Mouse (Mus musculus): ENCODE results near the gene Kat2a. TPM values are rescaled to one million over a fixed set of nuclear protein-coding genes. Genes with fewer than 3 reads are reported as not detected.
"Not testable (repeated sequence)": the region's sequence is repeated elsewhere in the genome, so short reads cannot be mapped to it uniquely, and the experiment has no call there.

Kat2a gene
- polyA plus RNA-seq, 1 experiment from 2014 or later: 53.1 TPM

DNA sequence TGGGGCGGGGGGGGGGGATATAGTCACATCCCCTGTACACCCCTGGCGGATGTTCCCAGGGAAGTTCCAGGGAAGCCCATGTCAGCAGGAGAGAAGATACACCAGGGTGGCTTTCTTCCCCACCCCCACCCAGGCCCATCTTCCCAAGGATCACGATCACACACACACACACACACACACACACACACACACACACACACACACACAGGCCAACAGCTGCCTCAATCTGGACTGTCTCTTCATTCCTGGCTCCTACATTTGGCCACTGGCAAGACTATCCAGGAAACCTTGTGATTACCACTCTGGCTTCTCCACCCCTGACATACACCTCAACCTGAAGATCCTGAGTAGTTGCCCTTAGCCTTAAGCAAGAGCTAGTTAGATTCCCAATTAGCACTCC lies 26.9 kb downstream of the Kat2a start:
- ATAC-seq (replicated peaks): no peak
- no peak overlapping the region for H3K27ac ChIP-seq (replicated peaks)
- no peak overlapping the region for H3K4me3 ChIP-seq
- H3K36me3 ChIP-seq: no peaks in the 10 kb centered on the region
- H3K9ac ChIP-seq (replicated peaks): no peak overlapping the region
- H3K9me3 ChIP-seq: no peaks in the 10 kb centered on the region
- no peak overlapping the region for H3K4me2 ChIP-seq (replicated peaks)
- no peaks in the 10 kb centered on the region for H3K4me1 ChIP-seq
- no peaks in the 10 kb centered on the region for H3K27me3 ChIP-seq
- 75% methylated on average over 2 of the region's 3 CpGs for WGBS

DNA sequence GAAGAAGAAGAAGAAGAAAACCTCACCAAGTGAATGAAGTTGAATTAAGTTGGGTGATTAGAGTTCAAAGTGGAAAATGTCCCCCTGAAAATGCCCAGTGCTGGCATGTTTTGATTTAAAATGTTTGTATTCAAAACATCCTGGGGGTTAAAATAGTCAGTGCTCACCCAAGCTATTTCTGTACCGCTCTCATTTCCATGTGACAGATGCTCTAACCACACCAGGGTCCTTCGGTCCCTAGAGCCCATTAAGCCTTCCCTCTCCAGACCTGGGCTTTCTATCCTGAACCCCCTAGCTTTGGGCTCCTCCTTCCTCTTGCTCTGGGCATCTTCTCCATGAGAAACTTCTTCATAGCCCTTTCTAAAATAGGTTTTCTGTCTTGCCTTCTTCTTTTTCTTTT lies 28.2 kb downstream of the Kat2a start:
- H3K4me2 ChIP-seq (replicated peaks): no peak overlapping the region
- H3K9ac ChIP-seq (replicated peaks): no peak overlapping the region
- H3K4me3 ChIP-seq: no peak overlapping the region
- no peaks in the 10 kb centered on the region for H3K9me3 ChIP-seq
- H3K36me3 ChIP-seq: no peaks in the 10 kb centered on the region
- no peak overlapping the region for H3K27ac ChIP-seq (replicated peaks)
- ATAC-seq (replicated peaks): no peak
- H3K27me3 ChIP-seq: no peaks in the 10 kb centered on the region
- no peaks in the 10 kb centered on the region for H3K4me1 ChIP-seq
- WGBS: 84% methylated on average over 2 of the region's 2 CpGs

DNA sequence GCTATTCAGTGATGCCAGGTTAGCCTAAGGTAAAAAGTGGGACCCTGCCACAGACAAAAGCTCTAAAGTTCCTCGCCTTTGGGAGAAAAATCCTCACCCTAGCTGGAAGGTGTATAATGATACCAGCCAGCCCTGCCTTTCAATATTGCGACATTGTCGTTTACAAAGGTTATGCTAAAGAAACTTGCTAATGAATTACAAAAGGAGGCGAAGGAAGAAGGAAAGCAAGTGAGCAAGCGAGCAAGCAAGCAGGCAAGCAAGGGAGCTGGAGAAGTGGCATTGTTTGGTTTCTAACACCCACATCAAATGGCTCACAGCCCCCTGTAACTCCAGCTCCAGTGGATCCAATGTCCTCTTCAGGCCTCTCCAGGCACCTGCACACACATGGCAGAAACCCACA lies 29.7 kb downstream of the Kat2a start:
- ATAC-seq (replicated peaks): no peak
- Histone ChIP-seq H3K9ac (replicated peaks) (no peak overlapping the region), H3K9me3 (no peaks in the 10 kb centered on the region), H3K4me3 (no peak overlapping the region), H3K4me2 (replicated peaks) (no peak overlapping the region), H3K27ac (replicated peaks) (no peak overlapping the region), H3K27me3 (no peaks in the 10 kb centered on the region), H3K36me3 (no peaks in the 10 kb centered on the region), H3K4me1 (no peaks in the 10 kb centered on the region)
- 64% methylated on average over 5 of the region's 5 CpGs for WGBS

DNA sequence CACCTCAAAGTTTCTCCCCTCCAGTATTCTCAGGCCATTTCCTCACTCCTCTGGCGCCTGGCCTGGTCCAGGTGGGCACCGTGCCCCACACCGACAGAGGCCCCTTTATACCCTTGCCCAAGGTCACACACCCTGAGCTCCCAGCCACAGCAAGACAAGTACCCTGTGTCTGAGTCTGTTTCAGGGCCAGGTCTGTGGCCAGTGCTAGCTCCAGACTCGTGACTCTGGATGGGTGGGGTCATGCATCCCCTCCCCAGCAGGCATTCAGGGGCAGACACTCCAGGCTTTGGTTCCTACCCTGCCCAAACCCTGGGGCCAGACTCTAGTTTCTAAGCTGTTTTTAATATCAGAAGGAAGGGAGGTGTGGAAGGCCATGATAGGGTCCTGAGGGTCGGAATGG lies 30.4 kb downstream of the Kat2a start:
- H3K27me3 ChIP-seq: no peaks in the 10 kb centered on the region
- no peak overlapping the region for H3K9ac ChIP-seq (replicated peaks)
- WGBS: 74% methylated on average over 5 of the region's 5 CpGs
- H3K4me2 ChIP-seq (replicated peaks): no peak overlapping the region
- no peak overlapping the region for H3K27ac ChIP-seq (replicated peaks)
- no peak overlapping the region for H3K4me3 ChIP-seq
- no peaks in the 10 kb centered on the region for H3K4me1 ChIP-seq
- no peak for ATAC-seq (replicated peaks)
- no peaks in the 10 kb centered on the region for H3K9me3 ChIP-seq
- no peaks in the 10 kb centered on the region for H3K36me3 ChIP-seq

DNA sequence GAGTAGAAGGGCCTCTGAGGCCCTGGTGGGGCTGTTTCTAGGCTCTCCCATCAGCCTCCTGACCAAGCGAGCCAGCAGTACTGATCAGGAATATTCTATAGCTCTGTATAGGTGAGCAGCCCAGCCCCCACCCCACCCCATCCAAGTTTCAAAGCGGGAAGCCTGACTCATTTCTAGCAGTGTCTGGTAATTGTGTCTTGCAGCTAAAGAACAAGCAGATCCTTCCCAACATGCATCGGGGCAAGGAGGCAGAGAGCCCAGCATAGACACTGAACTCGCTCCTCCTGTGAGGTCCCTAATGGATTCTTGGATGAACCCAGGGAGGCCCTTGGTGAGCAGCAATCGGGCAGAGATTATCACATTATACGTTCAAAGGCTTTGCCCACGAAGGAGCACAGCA lies 34.5 kb downstream of the Kat2a start:
- Histone ChIP-seq H3K4me2 (replicated peaks) (no peak overlapping the region), H3K27ac (replicated peaks) (no peak overlapping the region), H3K4me1 (0 out of 2 replicates have a peak, but pooled peaks cover 4% of the 10 kb centered on the region), H3K4me3 (no peak overlapping the region), H3K9ac (replicated peaks) (no peak overlapping the region), H3K27me3 (no peaks in the 10 kb centered on the region), H3K36me3 (no peaks in the 10 kb centered on the region), H3K9me3 (no peaks in the 10 kb centered on the region)
- ATAC-seq (replicated peaks): no peak
- WGBS: 52% methylated on average over 7 of the region's 7 CpGs

DNA sequence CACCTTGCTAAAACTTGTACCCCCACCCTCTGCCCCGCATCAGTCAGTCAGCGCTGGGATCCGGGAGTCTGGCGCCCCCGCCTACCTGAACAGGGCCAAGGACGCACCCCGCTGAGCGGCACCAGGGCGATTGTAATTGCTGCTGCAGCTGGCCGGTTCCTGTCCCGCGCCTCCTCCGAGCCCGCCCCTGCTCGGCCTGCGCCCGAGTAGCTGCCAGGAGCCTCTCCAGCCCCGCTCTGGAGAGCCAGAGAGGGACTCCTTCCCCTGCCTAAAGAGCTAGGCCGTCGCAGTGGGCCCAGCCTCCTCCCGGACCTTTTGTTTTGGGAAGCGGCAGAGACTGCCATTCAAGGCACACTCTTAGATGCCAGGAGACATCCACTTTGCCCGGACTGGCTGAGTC lies 39.1 kb downstream of the Kat2a start:
- Histone ChIP-seq H3K27me3 (no peaks in the 10 kb centered on the region; the same call in 1 of the 2 replicates), H3K36me3 (no peaks in the 10 kb centered on the region), H3K27ac (replicated peaks) (no peak overlapping the region), H3K4me1 (0 out of 2 replicates have a peak, but pooled peaks cover 4% of the 10 kb centered on the region), H3K9me3 (no peaks in the 10 kb centered on the region), H3K4me3 (no peak overlapping the region), H3K4me2 (replicated peaks) (peak overlapping the region; percentile 9), H3K9ac (replicated peaks) (no peak overlapping the region)
- no peak for ATAC-seq (replicated peaks)
- WGBS: under 1% methylated on average over 23 of the region's 23 CpGs

DNA sequence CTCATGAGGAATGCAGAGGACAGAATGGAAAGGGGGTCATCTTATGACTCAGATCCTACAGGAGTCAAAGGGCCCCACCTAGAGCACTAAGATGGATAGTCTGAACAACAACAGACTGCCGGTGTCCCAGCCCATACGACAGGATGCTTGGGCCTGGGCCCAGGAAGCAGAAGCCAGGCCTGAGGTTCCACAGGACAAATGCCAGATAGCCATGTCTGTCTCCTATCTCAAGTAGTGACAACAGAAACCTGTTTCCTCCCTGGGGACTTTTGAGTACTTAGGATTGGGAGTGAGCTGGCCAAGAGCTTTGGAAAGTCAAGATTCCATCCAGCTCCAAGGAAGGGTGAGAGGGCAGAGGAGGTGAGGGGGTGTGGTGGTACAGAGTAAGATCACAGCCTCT lies 40.3 kb downstream of the Kat2a start:
- ATAC-seq (replicated peaks): no peak
- WGBS: 89% methylated on average over 2 of the region's 2 CpGs
- Histone ChIP-seq H3K9me3 (no peaks in the 10 kb centered on the region), H3K27me3 (no peaks in the 10 kb centered on the region; the same call in 1 of the 2 replicates), H3K27ac (replicated peaks) (no peak overlapping the region), H3K4me1 (0 out of 2 replicates have a peak, but pooled peaks cover 4% of the 10 kb centered on the region), H3K36me3 (no peaks in the 10 kb centered on the region), H3K9ac (replicated peaks) (no peak overlapping the region), H3K4me2 (replicated peaks) (no peak overlapping the region), H3K4me3 (no peak overlapping the region)

DNA sequence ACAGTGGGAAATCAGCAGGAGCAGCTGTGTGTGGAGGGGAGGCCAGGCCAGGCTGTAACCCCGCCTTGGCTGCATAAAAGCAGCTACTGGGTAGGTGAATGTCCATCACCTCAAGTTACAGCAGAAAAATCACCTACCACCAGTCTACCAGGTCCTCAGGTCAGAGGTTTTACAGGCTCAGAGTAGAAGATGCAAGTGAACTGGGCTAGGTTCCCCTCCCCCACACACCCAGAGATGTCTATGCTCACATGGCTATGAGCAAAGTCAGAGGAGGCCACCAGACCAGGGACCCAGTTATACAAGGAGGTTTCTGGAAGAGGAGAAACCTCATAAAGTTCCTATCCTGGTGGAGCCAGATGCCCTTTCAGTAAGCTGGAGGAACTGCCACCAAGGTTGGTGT lies 41.2 kb downstream of the Kat2a start:
- no peaks in the 10 kb centered on the region for H3K9me3 ChIP-seq
- 0 out of 2 replicates have a peak, but pooled peaks cover 4% of the 10 kb centered on the region for H3K4me1 ChIP-seq
- no peaks in the 10 kb centered on the region for H3K36me3 ChIP-seq
- no peaks in the 10 kb centered on the region; the same call in 1 of the 2 replicates for H3K27me3 ChIP-seq
- no peak for ATAC-seq (replicated peaks)
- H3K27ac ChIP-seq (replicated peaks): no peak overlapping the region
- no peak overlapping the region for H3K4me2 ChIP-seq (replicated peaks)
- H3K4me3 ChIP-seq: no peak overlapping the region
- 83% methylated on average over 1 of the region's 1 CpGs for WGBS
- no peak overlapping the region for H3K9ac ChIP-seq (replicated peaks)

DNA sequence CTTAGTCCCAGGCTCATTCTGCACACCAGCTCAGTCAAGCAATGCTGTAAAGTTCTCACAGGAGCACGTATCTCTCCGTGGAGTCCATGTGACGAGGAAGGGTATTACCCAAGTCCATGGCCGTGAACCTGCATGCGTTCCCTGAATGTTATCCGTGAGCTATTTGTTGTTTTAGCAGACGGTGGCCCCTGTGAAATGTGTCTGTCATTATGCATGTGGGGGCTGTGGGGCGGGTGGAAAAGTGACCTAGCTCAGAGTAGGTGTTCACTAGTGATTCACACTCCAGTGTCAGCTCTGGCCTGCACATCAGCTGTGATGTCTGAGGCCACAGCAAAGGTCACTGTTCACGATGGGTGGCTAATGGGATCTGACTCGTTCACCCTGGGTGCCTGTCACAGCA lies 52.5 kb downstream of the Kat2a start:
- Histone ChIP-seq H3K27me3 (no peaks in the 10 kb centered on the region), H3K27ac (replicated peaks) (no peak overlapping the region), H3K9ac (replicated peaks) (no peak overlapping the region), H3K4me3 (no peak overlapping the region), H3K4me2 (replicated peaks) (no peak overlapping the region), H3K9me3 (no peaks in the 10 kb centered on the region), H3K36me3 (no peaks in the 10 kb centered on the region), H3K4me1 (peaks cover 6% of the 10 kb centered on the region; the same call in 1 of the 2 replicates)
- WGBS: 74% methylated on average over 10 of the region's 10 CpGs
- no peak for ATAC-seq (replicated peaks)

DNA sequence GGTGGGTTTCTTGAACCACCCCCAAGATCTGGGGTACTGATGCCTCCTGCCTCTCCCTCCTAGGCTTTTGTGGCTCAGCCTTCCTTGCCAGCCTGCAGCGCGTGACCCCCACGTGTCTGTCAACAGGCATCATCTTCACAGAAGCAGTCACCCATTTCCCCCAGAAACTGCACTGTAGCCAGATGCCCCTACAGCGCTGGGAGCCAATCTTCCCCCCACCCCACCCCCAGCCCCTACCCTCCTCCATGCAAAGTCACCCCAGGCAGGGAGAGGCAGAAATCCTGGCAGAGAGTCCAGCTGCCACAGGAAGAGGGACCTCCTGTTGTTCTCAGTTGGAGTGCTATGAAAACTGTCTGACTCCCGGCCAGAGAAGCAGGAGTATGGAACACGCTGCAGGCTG lies 55.8 kb downstream of the Kat2a start:
- H3K27me3 ChIP-seq: peaks cover 4% of the 10 kb centered on the region; the same call in 1 of the 2 replicates
- no peaks in the 10 kb centered on the region for H3K36me3 ChIP-seq
- WGBS: 9% methylated on average over 6 of the region's 6 CpGs
- no peaks in the 10 kb centered on the region for H3K9me3 ChIP-seq
- H3K9ac ChIP-seq (replicated peaks): no peak overlapping the region
- H3K4me2 ChIP-seq (replicated peaks): no peak overlapping the region
- no peak overlapping the region for H3K4me3 ChIP-seq
- no peak overlapping the region for H3K27ac ChIP-seq (replicated peaks)
- H3K4me1 ChIP-seq: peaks cover 6% of the 10 kb centered on the region; the same call in 1 of the 2 replicates
- ATAC-seq (replicated peaks): no peak

DNA sequence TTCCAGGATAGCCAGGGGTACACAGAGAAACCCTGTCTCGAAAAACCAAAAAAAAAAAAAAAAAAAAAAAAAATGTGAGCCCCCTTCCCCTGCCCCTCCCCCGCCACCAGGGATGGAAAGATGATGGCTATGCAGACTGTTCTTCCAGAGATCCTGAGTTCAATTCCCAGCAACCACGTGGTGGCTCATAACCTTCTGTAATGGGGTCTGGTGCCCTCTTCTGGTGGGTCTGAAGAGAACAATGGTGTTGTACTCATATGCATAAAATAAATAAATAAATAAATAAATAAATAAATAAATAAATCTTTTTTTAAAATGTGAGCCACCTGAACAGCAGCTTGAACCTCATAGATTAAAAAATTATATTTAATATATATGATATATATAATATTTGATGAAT lies 56.7 kb downstream of the Kat2a start:
- H3K9me3 ChIP-seq; H3K27ac ChIP-seq (replicated peaks); H3K4me2 ChIP-seq (replicated peaks); H3K4me3 ChIP-seq; H3K4me1 ChIP-seq; H3K9ac ChIP-seq (replicated peaks); H3K36me3 ChIP-seq; ATAC-seq (replicated peaks): not testable (repeated sequence)
- H3K27me3 ChIP-seq: peaks cover 13% of the 10 kb centered on the region
- 57% methylated on average over 3 of the region's 3 CpGs for WGBS
